Mouse (Mus musculus): Measurements from ENCODE around the gene Col4a3.

Col4a3 gene

GRCm38 (mm10) chr1:82771022-82771586 is 184.4 kb downstream of the Col4a3 start, which contains the start of gene Gm47791:
Gene Gm47791, minus strand, starts transcription at chr1:82771243.
- DNase-seq (ENCODE audit: low spot score in 2 of 2), result no peak
